Comparison of ENCODE assay signal across 8 mouse cellular contexts in genomic region chr5:106560631-106561498, GRCm38 (mm10). TPM values are rescaled to one million over a fixed set of nuclear protein-coding genes. Genes with fewer than 3 reads are reported as not detected.
A peak's percentile ranks its signal among the peaks of the same experiment; 100 is the strongest.
DNase-seq lines count a peak whose midpoint lies in the region; ATAC-seq and TF ChIP-seq lines count a peak whose summit lies in the region.

No protein-coding gene starts in this region.

- H3K4me1 ChIP-seq in lung, postnatal 0 days (ENCODE audit: insufficient read depth, low read depth, low read length), result no peaks in the 10 kb centered on the region
- H3K4me1 ChIP-seq in lung, adult 2 months (ENCODE audit: control insufficient read depth, insufficient read depth, low read length), result 0 out of 2 replicates have a peak, but pooled peaks cover 2% of the 10 kb centered on the region
- H3K4me1 ChIP-seq in hindbrain, embryonic 10.5 days (replicated peaks), result peaks cover 32% of the 10 kb centered on the region
- no peaks in the 10 kb centered on the region for H3K4me1 ChIP-seq in liver, postnatal 0 days (ENCODE audit: insufficient read depth)

- H3K4me2 ChIP-seq in lung, postnatal 0 days (replicated peaks; ENCODE audit: low read depth, low read length), result peak overlapping the region; percentile 44
- peak overlapping the region; percentile 47 for H3K4me2 ChIP-seq in liver, postnatal 0 days (ENCODE audit: low read depth, low read length)

- no peak overlapping the region for H3K27ac ChIP-seq in lung, postnatal 0 days (ENCODE audit: low read length)
- peak overlapping the region; percentile 59; the same call in 1 of the 2 replicates for H3K27ac ChIP-seq in hindbrain, embryonic 10.5 days
- no peak overlapping the region for H3K27ac ChIP-seq in liver, postnatal 0 days (ENCODE audit: low read depth)

- 3% methylated on average over 39 of the region's 40 CpGs for WGBS in lung, postnatal 0 days
- WGBS in lung, adult 2 months, result 3% methylated on average over 40 of the region's 40 CpGs
- WGBS in hindbrain, embryonic 10.5 days, result 6% methylated on average over 40 of the region's 40 CpGs
- 6% methylated on average over 40 of the region's 40 CpGs for WGBS in liver, postnatal 0 days (ENCODE audit: insufficient replicate concordance)

- no peak for TF ChIP-seq POLR2A in lung, adult 2 months (IDR thresholded peaks at IDR 0.05; ENCODE audit: borderline replicate concordance, extremely low read depth, low read depth, low read length)

- no peaks in the 10 kb centered on the region for H3K9me3 ChIP-seq in lung, postnatal 0 days (ENCODE audit: low read length)
- H3K9me3 ChIP-seq in hindbrain, embryonic 10.5 days, result no peaks in the 10 kb centered on the region
- no peaks in the 10 kb centered on the region for H3K9me3 ChIP-seq in liver, postnatal 0 days (ENCODE audit: low read length)

- ATAC-seq in lung, postnatal 0 days, result no peak
- ATAC-seq in liver, postnatal 0 days, result no peak
- no peak for ATAC-seq in activated CD4-positive, CD25-positive, alpha-beta regulatory T cell, adult 4 months

- H3K27me3 ChIP-seq in lung, postnatal 0 days (replicated peaks; ENCODE audit: insufficient read depth, low read length), result peaks cover 69% of the 10 kb centered on the region
- H3K27me3 ChIP-seq in hindbrain, embryonic 10.5 days (ENCODE audit: insufficient read depth, poor library complexity, severe bottlenecking), result peaks cover 97% of the 10 kb centered on the region
- peaks cover 61% of the 10 kb centered on the region for H3K27me3 ChIP-seq in liver, postnatal 0 days (ENCODE audit: insufficient read depth, low read length)

- H3K4me3 ChIP-seq in lung, postnatal 0 days (ENCODE audit: low read depth, low read length), result peak overlapping the region; percentile 22
- H3K4me3 ChIP-seq in lung, adult 2 months (replicated peaks; ENCODE audit: extremely low read depth, low read depth, low read length), result no peak overlapping the region
- H3K4me3 ChIP-seq in hindbrain, embryonic 10.5 days, result peak overlapping the region; percentile 49
- 0 out of 2 replicates have a peak overlapping the region, but pooled peaks have one; percentile 31 for H3K4me3 ChIP-seq in liver, postnatal 0 days (ENCODE audit: low read depth, low read length)

- no peak overlapping the region for H3K9ac ChIP-seq in lung, postnatal 0 days (replicated peaks; ENCODE audit: low read depth)
- H3K9ac ChIP-seq in liver, postnatal 0 days (replicated peaks), result no peak overlapping the region

- no peak for TF ChIP-seq EP300 in lung, postnatal 0 days (IDR thresholded peaks at IDR 0.05)
- TF ChIP-seq EP300 in liver, postnatal 0 days (IDR thresholded peaks at IDR 0.05; ENCODE audit: low read depth), result no peak

- H3K36me3 ChIP-seq in lung, postnatal 0 days (ENCODE audit: insufficient read depth, low read length), result no peaks in the 10 kb centered on the region
- no peaks in the 10 kb centered on the region for H3K36me3 ChIP-seq in hindbrain, embryonic 10.5 days
- no peaks in the 10 kb centered on the region for H3K36me3 ChIP-seq in liver, postnatal 0 days (replicated peaks; ENCODE audit: insufficient read depth, low read length)

- peak; percentile 18 for DNase-seq in lung, postnatal 0 days (ENCODE audit: low spot score)
- no peak for DNase-seq in lung, adult 2 months
- DNase-seq in cerebellum, postnatal 36 days, result peak; percentile 67 to 75
- DNase-seq in hindbrain, embryonic 10.5 days (ENCODE audit: low spot score), result peak; percentile 26
- peak; percentile 18 for DNase-seq in liver, postnatal 0 days
- DNase-seq in adrenal gland, postnatal 4 days (ENCODE audit: low spot score in 2 of 2), result no peak
- DNase-seq in thymus, postnatal 0 days (ENCODE audit: low spot score), result no peak

- TF ChIP-seq CTCF in lung, postnatal 0 days (IDR thresholded peaks at IDR 0.05), result no peak
- TF ChIP-seq CTCF in lung, adult 2 months (IDR thresholded peaks at IDR 0.05; ENCODE audit: insufficient read depth, low read length), result no peak
- TF ChIP-seq CTCF in liver, postnatal 0 days (IDR thresholded peaks at IDR 0.05; ENCODE audit: low read depth), result no peak

RNA-seq across cellular contexts. Expression of gene Gm17304, which starts 48.0 kb away (rescaled TPM):
- polyA plus RNA-seq in lung, postnatal 0 days (2015; fragmentation: Nextera tagmentation; extraction: Ambion mirVana), result not detected in 2 replicates
- not detected in 2 replicates for polyA plus RNA-seq in lung, adult 2 months (2012; rRNA removed)
- not detected in 2 replicates for polyA plus RNA-seq in hindbrain, embryonic 10.5 days (2016; fragmentation: Nextera tagmentation; extraction: Ambion mirVana)
- not detected in 2 replicates for polyA plus RNA-seq in liver, postnatal 0 days (2015; fragmentation: Nextera tagmentation; extraction: Ambion mirVana)
- not detected for polyA plus RNA-seq in activated CD4-positive, CD25-positive, alpha-beta regulatory T cell, adult 4 months (2017; shearing (Covaris generic))
- not detected for total RNA-seq in adrenal gland, postnatal 4 days (2021)
- polyA plus RNA-seq in thymus, postnatal 0 days (2015; fragmentation: Nextera tagmentation; extraction: Ambion mirVana), result not detected in 2 replicates

Comparison
In these comparisons a context has a peak if more than half of its experiments do, and no peak if none do; other contexts are left out.
1. DNase-seq: peak in lung, postnatal 0 days (single experiment), cerebellum, postnatal 36 days (2 of 2), hindbrain, embryonic 10.5 days (single experiment) and liver, postnatal 0 days (single experiment); none in lung, adult 2 months (single experiment), adrenal gland, postnatal 4 days (0 of 2) and thymus, postnatal 0 days (single experiment).